In genomic region chr9:99258891-99259290, GRCm38 (mm10) we compare ENCODE assay signal across 46 mouse cellular contexts. TPM values are rescaled to one million over a fixed set of nuclear protein-coding genes. Genes with fewer than 3 reads are reported as not detected.
"Had no signal": no experiment of that assay in that cellular context is flagged by ENCODE, and none has a peak within 500 bp of the region (broad histone marks: within the 10 kb centered on the region; RNA-seq: fewer than 3 reads in every experiment).

No protein-coding gene starts in this region.

- H3K27me3 ChIP-seq: limb, embryonic 12.5 days; limb, embryonic 13.5 days; limb, embryonic 15.5 days; liver, embryonic 12.5 days; liver, embryonic 13.5 days; liver, embryonic 15.5 days; lung, embryonic 15.5 days; megakaryocyte, embryonic 14.5 days; midbrain, embryonic 12.5 days; midbrain, embryonic 13.5 days; midbrain, embryonic 15.5 days had no signal

- H3K9ac ChIP-seq: limb, embryonic 12.5 days; limb, embryonic 13.5 days; limb, embryonic 15.5 days; liver, embryonic 12.5 days; liver, embryonic 13.5 days; liver, embryonic 14.5 days; liver, embryonic 15.5 days; liver, postnatal 0 days; lung, embryonic 14.5 days; lung, embryonic 15.5 days; midbrain, embryonic 12.5 days; midbrain, embryonic 13.5 days; midbrain, embryonic 15.5 days had no signal

- H3K27ac ChIP-seq: limb, embryonic 10.5 days; limb, embryonic 12.5 days; limb, embryonic 13.5 days; limb, embryonic 15.5 days; liver, embryonic 12.5 days; liver, embryonic 13.5 days; liver, embryonic 14.5 days; liver, embryonic 15.5 days; lung, embryonic 15.5 days; macrophage; midbrain, embryonic 10.5 days; midbrain, embryonic 12.5 days; midbrain, embryonic 13.5 days; midbrain, embryonic 15.5 days had no signal

- H3K4me3 ChIP-seq: limb, embryonic 10.5 days; limb, embryonic 12.5 days; limb, embryonic 13.5 days; limb, embryonic 15.5 days; liver, embryonic 12.5 days; liver, embryonic 13.5 days; liver, embryonic 15.5 days; lung, embryonic 15.5 days; megakaryocyte, embryonic 14.5 days; midbrain, embryonic 10.5 days; midbrain, embryonic 12.5 days; midbrain, embryonic 13.5 days; midbrain, embryonic 15.5 days; myocyte had no signal

- H3K4me2 ChIP-seq: limb, embryonic 12.5 days; limb, embryonic 13.5 days; limb, embryonic 15.5 days; liver, embryonic 11.5 days; liver, embryonic 12.5 days; liver, embryonic 13.5 days; liver, embryonic 15.5 days; lung, embryonic 14.5 days; lung, embryonic 15.5 days; midbrain, embryonic 11.5 days; midbrain, embryonic 12.5 days; midbrain, embryonic 13.5 days; midbrain, embryonic 15.5 days had no signal

- ATAC-seq: liver, embryonic 12.5 days; liver, postnatal 0 days; lung, postnatal 0 days; midbrain, embryonic 13.5 days; midbrain, embryonic 15.5 days; midbrain, embryonic 16.5 days had no signal

- DNase-seq: left cerebral cortex, postnatal 4 days; liver; liver, embryonic 13.5 days; liver, postnatal 0 days; lung, adult 18-20 months; lung, adult 2 months; lung, embryonic 14.5 days; lung, postnatal 10 days; lung, postnatal 14 days; lung, postnatal 36 days; lung, postnatal 4 days; midbrain, embryonic 14.5 days had no signal

- H3K9me3 ChIP-seq: limb, embryonic 10.5 days; limb, embryonic 12.5 days; limb, embryonic 13.5 days; limb, embryonic 15.5 days; liver, embryonic 12.5 days; liver, embryonic 13.5 days; liver, embryonic 15.5 days; lung, embryonic 15.5 days; megakaryocyte, embryonic 14.5 days; midbrain, embryonic 10.5 days; midbrain, embryonic 12.5 days; midbrain, embryonic 13.5 days; midbrain, embryonic 15.5 days had no signal

- H3K4me1 ChIP-seq: limb, embryonic 10.5 days; limb, embryonic 12.5 days; limb, embryonic 13.5 days; limb, embryonic 15.5 days; lung, embryonic 15.5 days; midbrain, embryonic 10.5 days; midbrain, embryonic 12.5 days; midbrain, embryonic 13.5 days; midbrain, embryonic 15.5 days had no signal

RNA-seq across cellular contexts. Expression of gene Faiml, which starts 21.9 kb away (rescaled TPM):
- total RNA-seq: left cerebral cortex, postnatal 10 days; left cerebral cortex, postnatal 14 days; left cerebral cortex, postnatal 25 days; left cerebral cortex, postnatal 36 days; left cerebral cortex, postnatal 4 days; liver, adult 2 months; megakaryocyte progenitor cell, adult 5-6 weeks; megakaryocyte, adult 5-6 weeks; megakaryocyte-erythroid progenitor cell, adult 5-6 weeks; midbrain, postnatal 0 days; monocyte, adult 5-6 weeks had no signal
- polyA plus RNA-seq: limb, embryonic 10.5 days; limb, embryonic 11.5 days; limb, embryonic 12.5 days; limb, embryonic 13.5 days; limb, embryonic 14.5 days; limb, embryonic 15.5 days; liver, adult 2 months; liver, embryonic 11.5 days; liver, embryonic 12.5 days; liver, embryonic 13.5 days; liver, embryonic 14.5 days; liver, embryonic 15.5 days; liver, embryonic 16.5 days; liver, postnatal 0 days; lung, adult 2 months; lung, embryonic 14.5 days; lung, embryonic 15.5 days; lung, embryonic 16.5 days; lung, postnatal 0 days; macrophage; midbrain, embryonic 10.5 days; midbrain, embryonic 11.5 days; midbrain, embryonic 12.5 days; midbrain, embryonic 13.5 days; midbrain, embryonic 14.5 days; midbrain, embryonic 15.5 days; midbrain, embryonic 16.5 days; midbrain, postnatal 0 days; myocyte; neural tube, embryonic 11.5 days had no signal
